17 mouse cellular contexts compared by ENCODE assay signal in the genomic region with DNA sequence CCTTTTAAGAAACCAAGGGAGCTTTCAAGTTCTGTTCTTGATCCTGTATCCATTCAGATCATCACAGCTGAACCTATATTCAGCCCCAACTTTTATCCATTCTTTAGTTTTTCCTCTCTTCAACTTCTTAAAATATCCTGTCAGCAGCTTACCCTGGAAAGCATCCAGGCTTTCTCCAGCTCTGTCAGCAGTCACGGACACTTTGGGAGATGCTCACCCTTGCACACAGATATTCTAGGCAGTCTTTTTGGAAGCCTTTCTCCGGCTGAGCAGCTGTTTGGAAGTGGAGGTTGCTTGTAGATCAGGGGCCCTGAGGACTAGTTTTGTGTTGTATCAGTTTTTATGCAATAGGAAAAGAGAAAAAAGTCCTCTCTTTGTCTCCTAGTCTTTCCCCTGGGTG.
DNase-seq lines count a peak whose midpoint lies in the region; ATAC-seq lines count a peak whose summit lies in the region.
"Had no signal": no experiment of that assay in that cellular context is flagged by ENCODE, and none has a peak within 500 bp of the region (broad histone marks: within the 10 kb centered on the region; RNA-seq: fewer than 3 reads in every experiment).

No protein-coding gene starts in this region.

- no peaks in the 10 kb centered on the region for H3K36me3 ChIP-seq in heart, embryonic 13.5 days
- H3K36me3 ChIP-seq in heart, embryonic 12.5 days: no peaks in the 10 kb centered on the region
- H3K36me3 ChIP-seq: forebrain, embryonic 15.5 days; limb, embryonic 13.5 days; midbrain, embryonic 15.5 days had no signal

- no peaks in the 10 kb centered on the region for H3K9me3 ChIP-seq in heart, embryonic 13.5 days
- no peaks in the 10 kb centered on the region for H3K9me3 ChIP-seq in heart, embryonic 12.5 days (replicated peaks)
- H3K9me3 ChIP-seq: forebrain, embryonic 15.5 days; limb, embryonic 13.5 days; megakaryocyte, embryonic 14.5 days; midbrain, embryonic 15.5 days had no signal

- ATAC-seq in heart, embryonic 13.5 days (ENCODE audit: extremely low read depth, insufficient number of reproducible peaks, low FRiP score, low TSS enrichment): no peak
- ATAC-seq in heart, embryonic 12.5 days (ENCODE audit: insufficient number of reproducible peaks, low FRiP score): no peak
- no peak for ATAC-seq in megakaryocyte progenitor cell, adult 5-6 weeks (replicated peaks; ENCODE audit: poor library complexity)
- ATAC-seq: forebrain, embryonic 15.5 days; hindbrain, postnatal 0 days; midbrain, embryonic 15.5 days had no signal

- H3K27me3 ChIP-seq in heart, embryonic 13.5 days (replicated peaks): no peaks in the 10 kb centered on the region
- no peaks in the 10 kb centered on the region for H3K27me3 ChIP-seq in heart, embryonic 12.5 days (replicated peaks)
- H3K27me3 ChIP-seq: forebrain, embryonic 15.5 days; megakaryocyte, embryonic 14.5 days; midbrain, embryonic 15.5 days had no signal

- peak; percentile 6 to 10 for DNase-seq in right cerebral cortex, adult 2 months (ENCODE audit: low spot score in 2 of 2)
- no peak for DNase-seq in right cerebral cortex, postnatal 36 days (ENCODE audit: low spot score in 2 of 2)
- DNase-seq in cerebellum, postnatal 10 days: peak; percentile 3 to 11
- no peak for DNase-seq in urinary bladder, postnatal 25 days (ENCODE audit: low spot score)
- DNase-seq: adrenal gland, postnatal 36 days; gastrocnemius, adult 2 months; kidney, adult 11 months; kidney, postnatal 10 days; thymus, adult 2 months had no signal

- H3K9ac ChIP-seq in heart, embryonic 13.5 days: no peak overlapping the region
- no peak overlapping the region for H3K9ac ChIP-seq in heart, embryonic 12.5 days
- H3K9ac ChIP-seq: forebrain, embryonic 15.5 days; limb, embryonic 13.5 days; midbrain, embryonic 15.5 days had no signal

- H3K4me1 ChIP-seq in heart, embryonic 13.5 days: peaks cover 8% of the 10 kb centered on the region
- H3K4me1 ChIP-seq in heart, embryonic 12.5 days (replicated peaks): 0 out of 2 replicates have a peak, but pooled peaks cover 3% of the 10 kb centered on the region
- H3K4me1 ChIP-seq: forebrain, embryonic 15.5 days; midbrain, embryonic 15.5 days had no signal

- H3K27ac ChIP-seq in heart, embryonic 13.5 days (replicated peaks): 0 out of 2 replicates have a peak overlapping the region, but pooled peaks have one; percentile 3
- no peak overlapping the region for H3K27ac ChIP-seq in heart, embryonic 12.5 days (ENCODE audit: poor library complexity, severe bottlenecking)
- H3K27ac ChIP-seq: forebrain, embryonic 15.5 days; gastrocnemius, adult 2 months; hindbrain, postnatal 0 days; limb, embryonic 13.5 days; midbrain, embryonic 15.5 days had no signal

- H3K4me2 ChIP-seq in heart, embryonic 13.5 days: no peak overlapping the region
- no peak overlapping the region for H3K4me2 ChIP-seq in heart, embryonic 12.5 days
- H3K4me2 ChIP-seq: forebrain, embryonic 15.5 days; limb, embryonic 13.5 days; midbrain, embryonic 15.5 days had no signal

- 18% methylated on average over 2 of the region's 2 CpGs for WGBS in heart, embryonic 13.5 days
- 20% methylated on average over 2 of the region's 2 CpGs for WGBS in heart, embryonic 12.5 days

- no peak overlapping the region for H3K4me3 ChIP-seq in heart, embryonic 13.5 days
- H3K4me3 ChIP-seq in heart, embryonic 12.5 days: no peak overlapping the region
- H3K4me3 ChIP-seq: forebrain, embryonic 15.5 days; gastrocnemius, adult 2 months; limb, embryonic 13.5 days; megakaryocyte, embryonic 14.5 days; midbrain, embryonic 15.5 days had no signal

Comparison
In these comparisons a context has a peak if more than half of its experiments do, and no peak if none do; other contexts are left out.
1. DNase-seq: peak in right cerebral cortex, adult 2 months (2 of 2) and cerebellum, postnatal 10 days (2 of 2); none in right cerebral cortex, postnatal 36 days (0 of 2) and urinary bladder, postnatal 25 days (single experiment).